Mouse (Mus musculus) kidney, postnatal 0 days (tissue): ENCODE data around the gene Ren1. TPM values are rescaled to one million over a fixed set of nuclear protein-coding genes. Genes with fewer than 3 reads are reported as not detected.

Experiments
- ATAC-seq: fragments of 200-750 bp; cut with Nextera tagmentation; replicated peaks from 2 replicates; pipeline ENCODE4 v1.8.0; 2017; ENCODE audit warnings: low read depth, moderate number of reproducible peaks, moderate TSS enrichment, moderate library complexity; ENCODE audit not compliant: low FRiP score
- DNase-seq: peaks from one replicate; pipeline ENCODE4 v3.0.0-alpha.2; 2016; ENCODE audit warnings: low spot score
- H3K27ac ChIP-seq: fragments of 300-500 bp; sonication (generic); 2 replicates; pipeline ENCODE4 v1.5.1; 2014; ENCODE audit warnings: mild to moderate bottlenecking
- H3K27me3 ChIP-seq: fragments of 300-500 bp; sonication (generic); 2 replicates; pipeline ENCODE4 v1.6.1; 2014; ENCODE audit warnings: low read length, mixed read lengths; ENCODE audit not compliant: insufficient read depth
- H3K36me3 ChIP-seq: fragments of 300-500 bp; sonication (generic); 2 replicates; pipeline ENCODE4 v1.6.1; 2014; ENCODE audit warnings: low read length, mixed read lengths; ENCODE audit not compliant: insufficient read depth
- H3K4me1 ChIP-seq: fragments of 300-500 bp; sonication (generic); replicated peaks from 2 replicates; pipeline ENCODE4 v1.6.1; 2014; ENCODE audit warnings: antibody characterized with exemption, low read length, mixed read lengths; ENCODE audit not compliant: insufficient read depth
- H3K4me2 ChIP-seq: fragments of 300-500 bp; sonication (generic); 2 replicates; pipeline ENCODE4 v1.6.1; 2014; ENCODE audit warnings: mild to moderate bottlenecking, low read length, moderate library complexity, mixed read lengths
- H3K4me3 ChIP-seq: fragments of 300-500 bp; sonication (generic); replicated peaks from 2 replicates; pipeline ENCODE4 v1.5.1; 2014; ENCODE audit warnings: low read depth, low read length
- H3K9ac ChIP-seq: fragments of 300-500 bp; sonication (generic); 2 replicates; pipeline ENCODE4 v1.6.1; 2014; ENCODE audit warnings: low read depth, low read length
- H3K9me3 ChIP-seq: fragments of 300-500 bp; sonication (generic); replicated peaks from 2 replicates; pipeline ENCODE4 v1.6.1; 2016; ENCODE audit warnings: low read length, inconsistent platforms, mixed read lengths
- CTCF ChIP-seq: IDR thresholded peaks from 2 replicates; pipeline ENCODE4 v1.5.1; 2016; ENCODE audit warnings: antibody characterized with exemption, low read depth, mild to moderate bottlenecking, moderate library complexity
- WGBS: fragments of 180-500 bp; shearing (Covaris S2); extraction: QIAGEN DNeasy Blood & Tissue Kit; methylation state at CpG from one replicate; pipeline ENCODE4 v1.1.7; 2014; 5-methylcytosine and 5-hydroxymethylcytosine counted together
- polyA plus RNA-seq: library from polyadenylated mRNA; unstranded; fragments of >200 nt; fragmentation: Nextera tagmentation; extraction: Ambion mirVana; gene quantifications from 2 replicates; pipeline ENCODE4 v1.2.1, GENCODE M21; 2015

Gene Ren1
- polyA plus RNA-seq, 1 experiment from 2014 or later = 484 TPM

DNA sequence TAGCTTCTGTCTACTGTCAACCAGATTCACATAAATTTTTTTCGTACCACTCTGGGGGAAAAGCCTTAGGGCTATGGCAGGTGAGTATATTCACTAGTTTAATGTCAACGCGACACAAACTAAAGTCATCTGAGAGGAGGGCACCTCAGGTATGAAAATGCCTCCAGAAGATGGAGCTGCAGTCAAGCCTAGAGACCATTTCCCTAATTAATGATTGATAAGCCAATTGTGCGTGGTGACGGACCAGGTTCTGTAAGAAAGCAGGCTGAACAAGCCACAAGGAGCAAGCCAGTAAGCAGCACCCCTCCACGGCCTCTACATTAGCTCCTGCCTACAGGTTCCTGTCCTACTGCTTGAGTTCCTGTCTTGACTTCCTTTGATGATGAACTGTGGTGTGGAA is 10.7 kb downstream of the Ren1 start:
- ATAC-seq (no peak), DNase-seq (no peak)
- no peak overlapping the region for H3K4me3 ChIP-seq
- H3K4me2 ChIP-seq = no peak overlapping the region
- no peak overlapping the region for H3K27ac ChIP-seq
- TF ChIP-seq CTCF = peak; percentile 17; the same call in 1 of the 2 replicates
- no peaks in the 10 kb centered on the region for H3K36me3 ChIP-seq
- 84% methylated on average over 6 of the region's 6 CpGs for WGBS
- no peaks in the 10 kb centered on the region for H3K27me3 ChIP-seq
- no peaks in the 10 kb centered on the region for H3K9me3 ChIP-seq
- peaks cover 5% of the 10 kb centered on the region; the same call in 1 of the 2 replicates for H3K4me1 ChIP-seq
- no peak overlapping the region for H3K9ac ChIP-seq

DNA sequence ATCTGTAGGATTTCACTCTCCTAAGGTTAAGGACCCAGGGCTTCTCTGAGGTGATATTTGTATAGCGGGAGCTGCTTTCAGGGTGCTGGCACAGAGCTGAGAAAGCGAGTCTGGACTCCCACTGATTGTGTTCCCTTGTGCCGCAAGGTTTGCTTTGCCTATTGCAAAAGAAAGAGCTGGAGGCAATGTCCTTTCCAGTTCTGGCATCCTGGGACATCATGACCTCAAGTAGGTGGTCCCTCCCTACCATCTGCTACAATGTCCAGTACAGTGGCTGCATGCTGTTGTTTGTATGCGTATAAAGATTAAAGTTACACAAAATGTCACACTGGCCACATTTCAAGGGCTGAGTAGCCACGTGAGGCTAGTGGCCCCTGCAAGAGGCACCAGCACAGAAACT is 11.8 kb downstream of the Ren1 start:
- no peak overlapping the region for H3K4me2 ChIP-seq
- ATAC-seq = no peak
- no peaks in the 10 kb centered on the region for H3K27me3 ChIP-seq
- H3K36me3 ChIP-seq = no peaks in the 10 kb centered on the region
- H3K27ac ChIP-seq = no peak overlapping the region
- H3K4me3 ChIP-seq = no peak overlapping the region
- H3K9ac ChIP-seq = no peak overlapping the region
- no peaks in the 10 kb centered on the region for H3K9me3 ChIP-seq
- 92% methylated on average over 5 of the region's 5 CpGs for WGBS
- TF ChIP-seq CTCF = no peak
- H3K4me1 ChIP-seq = no peaks in the 10 kb centered on the region; the same call in 1 of the 2 replicates
- DNase-seq = no peak

DNA sequence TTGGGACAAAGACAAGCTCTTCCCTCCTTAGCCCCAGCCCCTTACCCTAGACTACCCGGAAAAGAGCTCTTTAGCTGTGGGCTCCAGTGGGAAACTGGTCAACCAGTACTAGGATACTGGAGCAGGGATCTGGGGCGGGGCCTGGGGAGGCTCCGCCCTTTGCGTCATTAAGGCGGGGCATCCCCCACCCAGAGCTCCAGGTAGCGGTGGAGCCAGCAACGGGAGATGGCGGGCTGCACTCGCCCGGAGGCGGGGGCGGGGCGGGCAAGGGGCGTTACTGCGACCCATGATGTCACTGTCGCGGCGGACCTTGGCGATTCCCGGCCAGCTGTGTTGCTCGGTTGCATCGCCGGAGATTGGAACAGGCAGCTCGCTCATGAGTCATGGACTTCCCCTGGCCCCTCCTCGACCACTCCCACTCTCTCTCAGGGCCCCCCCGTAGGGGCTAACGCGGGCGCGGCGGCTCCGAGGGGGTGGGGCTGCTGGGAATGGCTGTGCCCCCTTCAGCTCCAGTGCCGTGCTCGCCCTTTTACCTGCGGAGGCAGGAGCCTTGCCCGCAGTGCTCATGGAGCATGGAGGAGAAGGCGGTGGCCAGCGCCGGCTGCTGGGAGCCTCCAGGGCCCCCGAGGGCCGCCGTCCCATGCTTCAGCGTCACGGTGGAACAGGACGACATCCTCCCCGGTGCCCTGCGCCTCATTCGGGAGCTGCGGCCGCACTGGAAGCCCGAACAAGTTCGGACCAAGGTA is 13.1 kb downstream of the Ren1 start, which contains the start of gene Etnk2:
Etnk2 (plus strand) TSS at position 297 of the 746 bp plus-strand sequence.
- no peak for TF ChIP-seq CTCF
- Histone ChIP-seq H3K4me2 (peak within 1 kb of the TSS; percentile 84), H3K27me3 (no peaks in the 10 kb centered on the region), H3K27ac (no peak within 1 kb of the TSS), H3K4me3 (peak within 1 kb of the TSS; percentile 50), H3K9me3 (no peaks in the 10 kb centered on the region), H3K36me3 (no peaks in the 10 kb centered on the region), H3K9ac (peak within 1 kb of the TSS; percentile 40), H3K4me1 (peaks cover 8% of the 10 kb centered on the region)
- 1% methylated on average over 51 of the region's 52 CpGs for WGBS
- peak; percentile 75 for DNase-seq
- ATAC-seq = peak; percentile 79

DNA sequence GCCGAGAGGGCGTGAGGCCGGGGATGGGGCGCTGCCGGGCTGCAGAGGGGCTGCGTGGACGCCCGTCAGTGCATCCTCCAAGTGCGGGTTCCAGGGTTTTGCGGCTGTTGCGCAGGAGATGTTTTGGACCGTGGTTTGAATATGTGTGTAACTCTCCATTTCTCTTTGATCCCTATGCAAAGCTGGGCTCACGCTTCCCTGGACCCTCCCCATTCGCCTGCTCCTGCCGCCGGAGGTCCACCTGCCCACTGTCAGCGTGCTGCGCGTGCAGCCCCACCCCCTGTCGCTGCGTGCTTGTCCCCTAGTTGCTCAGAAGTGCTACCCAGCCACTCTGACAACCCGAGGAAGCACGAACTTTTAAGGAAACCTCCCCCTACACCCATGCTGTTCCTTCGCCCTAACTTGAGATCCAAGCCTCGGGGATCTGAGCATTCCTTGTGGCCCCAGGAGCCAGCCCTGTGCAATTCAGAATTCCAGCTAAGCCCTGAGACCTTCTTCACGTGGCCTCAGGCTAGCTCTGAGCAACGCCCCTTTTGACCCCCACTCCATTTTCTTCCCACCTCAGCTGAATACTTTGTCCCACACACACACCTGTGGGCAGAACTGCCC is 13.8 kb downstream of the Ren1 start:
- ATAC-seq = no peak
- Histone ChIP-seq H3K36me3 (no peaks in the 10 kb centered on the region), H3K4me2 (peak overlapping the region; percentile 84), H3K27ac (no peak overlapping the region), H3K4me1 (peaks cover 8% of the 10 kb centered on the region), H3K27me3 (no peaks in the 10 kb centered on the region), H3K4me3 (peak overlapping the region; percentile 50), H3K9me3 (no peaks in the 10 kb centered on the region), H3K9ac (peak overlapping the region; percentile 40)
- 6% methylated on average over 27 of the region's 27 CpGs for WGBS
- no peak for DNase-seq
- no peak for TF ChIP-seq CTCF

DNA sequence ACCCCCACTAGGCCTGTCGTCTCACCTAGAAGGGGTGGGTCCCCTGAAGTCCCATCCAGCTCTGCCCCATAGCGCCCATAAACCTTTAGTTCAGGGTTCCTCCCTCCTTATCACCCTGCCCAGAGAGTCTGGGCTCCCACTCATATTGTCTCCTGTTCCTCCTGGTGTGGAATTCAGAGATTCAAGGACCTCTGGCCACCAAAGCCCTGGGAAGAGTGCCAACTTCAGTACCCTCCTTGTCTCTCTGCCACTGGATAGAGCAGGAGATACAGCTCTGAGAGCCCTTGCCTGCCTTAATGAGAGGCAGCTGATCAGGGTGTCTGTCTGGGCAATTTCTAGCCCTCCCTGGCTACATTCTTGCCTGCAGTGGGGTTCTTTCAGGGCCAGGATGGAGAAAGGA is 14.6 kb downstream of the Ren1 start:
- no peak for TF ChIP-seq CTCF
- H3K4me3 ChIP-seq = no peak overlapping the region
- H3K36me3 ChIP-seq = no peaks in the 10 kb centered on the region
- H3K9ac ChIP-seq = no peak overlapping the region
- no peak overlapping the region for H3K27ac ChIP-seq
- no peaks in the 10 kb centered on the region for H3K27me3 ChIP-seq
- H3K4me1 ChIP-seq = peaks cover 8% of the 10 kb centered on the region
- ATAC-seq (no peak), DNase-seq (no peak)
- H3K9me3 ChIP-seq = no peaks in the 10 kb centered on the region
- H3K4me2 ChIP-seq = no peak overlapping the region
- WGBS = 66% methylated on average over 2 of the region's 2 CpGs

DNA sequence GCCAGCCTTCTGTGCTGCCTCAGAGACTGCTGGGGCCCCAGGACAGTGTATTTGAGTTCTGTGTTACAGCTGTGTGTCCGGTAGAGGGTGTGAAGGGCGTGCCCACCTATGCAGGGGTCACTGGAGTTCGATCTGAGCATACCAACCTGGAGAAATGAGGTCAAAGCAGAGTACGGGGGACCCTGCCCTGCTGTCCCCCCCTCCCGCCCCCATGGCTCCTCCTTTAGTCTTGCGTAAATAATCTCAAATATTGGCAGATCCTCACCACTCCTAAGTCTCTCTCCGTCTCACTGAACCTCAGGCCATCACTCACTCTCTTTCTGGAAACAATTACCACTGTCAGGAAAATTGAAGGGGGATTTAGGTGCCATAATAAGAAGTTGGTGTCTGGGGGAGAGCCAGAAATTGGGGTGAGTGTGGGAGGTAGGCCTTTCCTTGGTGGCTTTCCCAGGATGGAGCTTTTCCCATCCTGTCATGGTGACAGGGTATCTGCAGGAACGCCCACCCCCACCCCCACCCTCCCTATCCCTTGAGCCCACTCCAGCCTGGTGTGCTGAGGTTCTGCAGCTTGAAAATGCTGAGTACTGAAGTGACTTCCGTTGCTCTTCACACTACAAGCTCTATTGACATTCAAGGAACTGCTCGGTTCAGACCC is 16.8 kb downstream of the Ren1 start:
- Histone ChIP-seq H3K4me2 (no peak overlapping the region), H3K27me3 (no peaks in the 10 kb centered on the region), H3K36me3 (no peaks in the 10 kb centered on the region), H3K27ac (no peak overlapping the region), H3K4me3 (no peak overlapping the region), H3K4me1 (peaks cover 8% of the 10 kb centered on the region), H3K9me3 (no peaks in the 10 kb centered on the region), H3K9ac (no peak overlapping the region)
- WGBS = 40% methylated on average over 10 of the region's 10 CpGs
- DNase-seq (no peak), ATAC-seq (no peak)
- no peak for TF ChIP-seq CTCF
